Mouse (Mus musculus) heart, embryonic 14.5 days (tissue): ENCODE data around the gene 4930453N24Rik. TPM values are rescaled to one million over a fixed set of nuclear protein-coding genes. Genes with fewer than 3 reads are reported as not detected.

ENCODE experiments used
- ATAC-seq: fragments of 200-750 bp; cut with Nextera tagmentation; 2 replicates; pipeline ENCODE4 v1.8.0; 2017; ENCODE audit warnings: low read depth, moderate TSS enrichment; ENCODE audit not compliant: insufficient number of reproducible peaks, insufficient read depth, low FRiP score
- H3K27ac ChIP-seq, 2 experiments: fragments of 200-500 bp in 1 of 2; fragments of 300-500 bp in 1 of 2; sonication (generic) in 1 of 2; replicated peaks in 1 of 2; 2 replicates each; pipeline ENCODE4 v1.5.1; 2012 to 2014; ENCODE audit warnings: low read depth in 2 of 2, low read length in 2 of 2, control low read depth in 1 of 2, mild to moderate bottlenecking in 1 of 2, mixed read lengths in 1 of 2; ENCODE audit not compliant: control insufficient read depth in 1 of 2, insufficient read depth in 1 of 2
- H3K27me3 ChIP-seq: fragments of 300-500 bp; sonication (generic); 2 replicates; pipeline ENCODE4 v1.6.1; 2014; ENCODE audit warnings: mild to moderate bottlenecking, low read length, control low read depth; ENCODE audit not compliant: control insufficient read depth, insufficient read depth
- H3K36me3 ChIP-seq: fragments of 300-500 bp; sonication (generic); 2 replicates; pipeline ENCODE4 v1.6.1; 2014; ENCODE audit warnings: mild to moderate bottlenecking, control low read depth, low read length, mixed read lengths; ENCODE audit not compliant: control insufficient read depth, insufficient read depth
- H3K4me1 ChIP-seq, 2 experiments: fragments of 200-500 bp in 1 of 2; fragments of 300-500 bp in 1 of 2; sonication (generic) in 1 of 2; 2 replicates each; pipeline ENCODE4 v1.6.1; 2012 to 2014; ENCODE audit warnings: low read length in 2 of 2, control low read depth in 1 of 2, mixed read lengths in 1 of 2; ENCODE audit not compliant: control insufficient read depth in 2 of 2, insufficient read depth in 2 of 2
- H3K4me2 ChIP-seq: fragments of 300-500 bp; sonication (generic); 2 replicates; pipeline ENCODE4 v1.6.1; 2014; ENCODE audit warnings: mild to moderate bottlenecking, low read length
- H3K4me3 ChIP-seq, 2 experiments: fragments of 200-500 bp in 1 of 2; fragments of 300-500 bp in 1 of 2; sonication (generic) in 1 of 2; 2 replicates each; pipeline ENCODE4 v1.5.1; 2012 to 2014; ENCODE audit warnings: low read length in 2 of 2, mild to moderate bottlenecking in 2 of 2, control low read depth in 1 of 2, low read depth in 1 of 2, moderate library complexity in 1 of 2; ENCODE audit not compliant: control insufficient read depth in 1 of 2, insufficient read depth in 1 of 2
- H3K9ac ChIP-seq: fragments of 300-500 bp; sonication (generic); 2 replicates; pipeline ENCODE4 v1.6.1; 2014; ENCODE audit warnings: mild to moderate bottlenecking, low read length
- H3K9me3 ChIP-seq: fragments of 300-500 bp; sonication (generic); 2 replicates; pipeline ENCODE4 v1.6.1; 2016; ENCODE audit warnings: low read length, control low read depth; ENCODE audit not compliant: control insufficient read depth
- WGBS: fragments of 180-500 bp; shearing (Covaris S2); extraction: QIAGEN DNeasy Blood & Tissue Kit; methylation state at CpG from one replicate; pipeline ENCODE4 v1.1.7; 2014; 5-methylcytosine and 5-hydroxymethylcytosine counted together
- polyA plus RNA-seq: library from polyadenylated mRNA; unstranded; fragments of >200 nt; fragmentation: Nextera tagmentation; extraction: Ambion mirVana; gene quantifications from 2 replicates; pipeline ENCODE4 v1.2.1, GENCODE M21; 2014

The 4930453N24Rik gene
- polyA plus RNA-seq, 1 experiment from 2014 or later: 16.8 TPM

DNA sequence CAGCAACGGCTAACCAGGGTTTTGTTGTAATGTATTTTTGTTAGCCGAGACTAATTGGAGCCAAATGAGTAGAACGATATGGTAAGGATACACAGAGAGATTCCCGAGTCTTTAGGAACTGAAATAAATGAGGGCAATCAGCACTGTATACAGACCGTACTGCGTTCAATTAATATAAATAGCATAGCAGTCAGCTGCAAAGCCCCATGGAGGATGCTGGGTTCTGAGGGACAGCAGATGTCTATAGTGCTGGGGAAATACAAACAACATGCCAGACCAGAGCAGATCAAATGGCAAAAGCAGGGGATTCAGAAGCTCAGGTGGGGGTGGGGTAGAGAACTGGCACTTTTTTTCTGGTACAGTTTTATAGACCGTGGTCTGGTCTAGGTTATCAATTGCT is 51.9 kb downstream of the 4930453N24Rik start:
- Histone ChIP-seq H3K4me3 (no peak overlapping the region), H3K27ac (no peak overlapping the region), H3K4me2 (no peak overlapping the region), H3K9me3 (no peaks in the 10 kb centered on the region), H3K27me3 (no peaks in the 10 kb centered on the region), H3K9ac (no peak overlapping the region), H3K4me1 (no peaks in the 10 kb centered on the region), H3K36me3 (no peaks in the 10 kb centered on the region)
- no peak for ATAC-seq
- WGBS: 81% methylated on average over 7 of the region's 7 CpGs

DNA sequence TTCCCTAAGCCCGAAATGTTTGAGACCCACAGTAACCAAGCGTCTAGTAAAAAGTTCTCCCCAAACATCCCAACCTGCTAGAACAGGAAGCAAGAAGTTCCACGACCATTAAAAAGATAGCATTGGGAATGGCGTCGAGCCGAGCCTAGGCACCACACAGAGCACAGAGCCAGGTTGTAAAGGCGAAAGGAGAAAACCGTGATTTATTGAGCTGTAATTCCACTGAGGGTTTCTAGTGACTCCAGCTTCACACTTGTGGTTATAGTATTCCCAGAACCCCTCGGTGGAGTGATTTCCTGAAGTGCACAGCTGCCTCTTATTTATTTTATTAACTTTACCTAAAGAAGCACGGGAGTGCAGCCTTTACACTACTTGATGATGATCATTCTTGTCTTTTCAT is 53.1 kb downstream of the 4930453N24Rik start:
- WGBS: 81% methylated on average over 10 of the region's 10 CpGs
- no peaks in the 10 kb centered on the region for H3K4me1 ChIP-seq
- no peak overlapping the region for H3K4me3 ChIP-seq

DNA sequence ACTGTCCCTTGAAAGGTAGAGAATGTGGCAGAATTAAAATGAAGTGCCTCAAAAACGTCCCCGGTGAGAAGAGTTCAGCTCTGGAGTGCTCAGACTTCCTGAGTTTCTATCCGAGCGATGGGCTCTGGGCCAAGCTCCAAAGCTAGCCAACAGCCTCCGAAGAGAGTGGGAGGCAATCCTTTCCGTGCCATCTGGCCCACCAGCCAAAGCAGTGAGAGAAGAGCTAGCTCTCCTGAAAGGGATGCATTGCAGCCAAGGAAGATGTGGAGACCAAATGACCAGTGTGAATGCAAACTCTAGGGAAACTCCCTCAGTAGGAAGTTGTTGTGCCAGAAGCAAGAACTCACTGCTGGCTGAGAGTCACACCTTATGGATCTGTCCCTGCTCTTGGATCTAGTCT is 59.1 kb downstream of the 4930453N24Rik start:
- ATAC-seq: no peak
- Histone ChIP-seq H3K36me3 (no peaks in the 10 kb centered on the region), H3K27ac (no peak overlapping the region), H3K9me3 (no peaks in the 10 kb centered on the region), H3K4me2 (no peak overlapping the region), H3K9ac (no peak overlapping the region), H3K4me3 (no peak overlapping the region), H3K4me1 (no peaks in the 10 kb centered on the region), H3K27me3 (no peaks in the 10 kb centered on the region)
- 69% methylated on average over 6 of the region's 6 CpGs for WGBS

More for the DNA sequence above, 53.1 kb downstream of the 4930453N24Rik start:
- Histone ChIP-seq H3K27me3 (no peaks in the 10 kb centered on the region), H3K27ac (no peak overlapping the region), H3K9ac (no peak overlapping the region), H3K36me3 (no peaks in the 10 kb centered on the region), H3K4me2 (no peak overlapping the region), H3K9me3 (no peaks in the 10 kb centered on the region)
- no peak for ATAC-seq

Other genes with a start within 250 kb of the 4930453N24Rik start
- gene Csnka2ip, start 168.8 kb downstream of the 4930453N24Rik start, polyA plus RNA-seq: not detected in 2 replicates
- 7.0 and 9.0 TPM in 2 replicates for gene Zfp654, start 80.5 kb upstream of the 4930453N24Rik start, polyA plus RNA-seq
- gene Cggbp1, start 80.8 kb upstream of the 4930453N24Rik start, polyA plus RNA-seq: 59.1 and 65.2 TPM in 2 replicates